Mouse (Mus musculus) T-helper 1 cell (primary cell): ENCODE results near the gene Tmem39b.

Experiments used
- in situ Hi-C: fragments of 300-600 bp; cut with MboI, MseI; formaldehyde crosslinking; loops from one replicate; pipeline ENCODE4 v1.15.1; 2025; ENCODE audit warnings: high pct_unique_total_duplicates

Gene Tmem39b

DNA sequence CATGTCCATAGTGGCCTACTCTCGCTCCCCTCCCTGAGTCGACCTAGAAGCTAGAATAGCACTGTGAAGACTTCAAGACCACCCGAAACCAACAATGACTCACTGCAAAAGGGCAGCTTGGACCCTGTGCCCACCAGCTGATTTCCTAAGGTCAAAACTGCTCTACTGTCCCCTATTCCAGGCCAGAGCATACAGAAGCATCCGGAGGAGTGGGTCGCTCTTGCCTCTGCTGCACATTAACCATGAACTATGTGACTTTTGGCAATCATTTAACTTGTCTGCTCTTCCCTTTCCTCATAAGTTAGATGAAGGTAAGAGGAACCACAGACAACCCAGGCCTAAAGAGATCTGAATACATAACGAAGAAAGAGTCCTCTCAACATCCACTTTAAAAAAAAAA lies 12.1 kb downstream of the Tmem39b start:
- in situ Hi-C loops = no loop called here

DNA sequence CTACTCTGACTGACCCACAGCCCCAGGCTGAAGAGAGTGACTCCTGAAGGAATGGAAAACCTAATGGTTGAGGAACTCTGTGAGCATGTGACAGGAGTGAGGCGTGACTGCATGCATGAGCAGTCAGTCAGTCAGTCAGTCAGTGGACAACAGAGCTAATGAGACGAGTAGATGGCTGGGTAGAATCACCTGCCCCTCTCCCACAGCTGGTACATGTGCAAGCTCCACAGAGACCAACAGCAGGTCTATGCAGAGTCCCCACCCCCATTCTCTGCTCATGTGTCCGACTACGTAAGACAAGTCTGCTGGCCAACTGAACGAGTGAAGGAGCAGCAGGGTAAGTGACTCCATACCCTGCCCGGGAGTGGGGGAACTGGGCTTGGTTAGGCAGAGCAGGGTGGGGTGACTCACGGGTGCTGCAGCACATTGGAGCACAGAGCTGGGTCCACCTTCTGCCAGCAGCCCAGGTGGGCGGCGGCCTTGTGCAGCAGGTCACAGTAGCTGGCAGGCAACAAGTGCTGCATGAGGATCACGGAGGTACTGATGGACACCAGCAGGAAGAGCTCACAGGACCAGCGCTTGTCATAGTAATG lies 12.6 kb downstream of the Tmem39b start:
- in situ Hi-C loops = no loop called here

DNA sequence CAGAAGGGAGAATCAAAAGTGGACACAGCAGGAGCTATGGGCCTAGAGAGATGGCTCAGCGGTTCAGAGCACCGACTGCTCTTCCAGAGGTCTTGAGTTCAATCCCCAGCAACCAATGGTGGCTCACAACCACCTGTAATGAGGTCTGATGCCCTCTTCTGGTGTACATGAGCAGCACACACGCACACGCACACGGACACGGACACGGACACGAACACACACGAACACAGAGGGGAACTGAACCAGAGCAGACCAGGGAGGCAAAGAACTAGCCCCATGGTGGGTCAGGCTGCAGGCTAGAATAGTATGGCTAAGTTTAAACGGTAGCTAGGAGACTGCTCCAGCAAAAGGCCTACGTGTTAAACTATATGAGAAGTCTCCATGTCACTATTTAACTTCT lies 14.8 kb downstream of the Tmem39b start:
- in situ Hi-C loops = no loop called here

DNA sequence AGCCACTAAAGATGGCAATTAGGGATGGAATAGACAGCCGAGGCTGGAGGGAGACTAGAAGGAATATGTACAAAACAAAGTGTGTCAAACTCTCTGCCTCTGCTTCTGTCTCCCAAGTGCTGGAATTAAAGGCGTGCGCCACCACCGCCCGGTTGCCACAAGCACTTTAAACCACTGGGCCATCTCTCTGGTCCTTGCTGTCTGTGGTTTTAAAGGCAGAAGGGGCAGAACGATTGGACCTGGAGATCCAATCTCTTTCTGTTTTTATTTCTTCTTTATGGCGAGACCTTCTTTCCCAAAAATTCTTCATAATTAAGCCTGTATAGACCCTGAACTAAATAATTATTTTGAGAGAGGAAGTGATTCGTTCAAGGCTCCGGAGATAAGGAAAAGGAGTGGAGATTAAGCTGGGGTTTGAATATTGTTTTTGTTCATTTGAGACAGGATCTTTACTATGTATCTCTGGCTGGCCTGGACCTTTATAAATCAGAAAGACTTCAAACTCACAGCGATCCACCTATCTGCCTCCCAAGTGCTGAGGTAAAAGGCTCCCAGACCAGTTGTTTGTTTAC lies 23.7 kb downstream of the Tmem39b start:
- in situ Hi-C loops = loop anchor here (25.0 kb wide), 1 partner anchor 889 kb away; the partner anchor contains the start of gene Nkain1

DNA sequence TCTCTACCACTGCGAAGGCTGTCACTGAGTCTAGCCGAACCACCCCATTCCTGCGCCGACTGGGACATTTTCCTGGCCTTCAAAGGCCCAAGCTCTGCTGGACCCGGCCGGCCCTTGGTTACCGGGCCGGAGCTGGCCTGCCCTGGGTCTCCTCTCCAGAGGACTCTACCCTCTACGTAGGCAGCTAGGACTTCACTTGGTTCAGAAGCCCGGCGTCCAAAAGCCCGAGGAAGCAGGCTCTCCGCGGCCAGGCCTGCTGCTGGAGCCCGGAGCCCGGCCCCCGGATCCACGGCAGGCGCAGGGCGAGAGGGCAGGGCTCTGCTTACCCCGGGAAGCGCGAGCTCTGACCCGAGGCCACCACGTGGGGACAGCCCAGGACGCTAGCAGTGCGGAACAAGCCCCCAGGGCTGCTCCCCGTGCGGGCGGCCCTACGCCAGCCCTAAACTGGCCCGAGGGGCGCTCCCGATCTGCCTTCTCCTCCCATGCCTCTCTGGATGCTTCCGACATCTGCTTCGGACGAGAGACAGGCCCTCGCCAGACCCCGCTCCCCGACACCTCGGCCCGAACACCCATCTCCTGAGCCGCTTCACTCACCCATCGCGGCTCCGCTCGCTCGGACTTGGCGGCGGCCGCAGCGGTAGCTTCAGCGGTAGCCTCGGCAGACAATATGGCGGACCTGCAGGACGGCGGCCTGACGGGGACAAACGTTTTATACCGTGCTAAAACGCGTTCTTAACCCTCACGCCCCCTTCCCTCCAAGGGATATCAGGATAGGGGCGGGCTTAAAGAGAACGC lies 24.4 kb downstream of the Tmem39b start, which contains the start of gene Kpna6:
Gene Kpna6 (minus strand): TSS at position 685 of the 795 bp plus-strand sequence.
- in situ Hi-C loops = loop anchor here (25.0 kb wide), 1 partner anchor 890 kb away; the partner anchor contains the start of gene Nkain1

DNA sequence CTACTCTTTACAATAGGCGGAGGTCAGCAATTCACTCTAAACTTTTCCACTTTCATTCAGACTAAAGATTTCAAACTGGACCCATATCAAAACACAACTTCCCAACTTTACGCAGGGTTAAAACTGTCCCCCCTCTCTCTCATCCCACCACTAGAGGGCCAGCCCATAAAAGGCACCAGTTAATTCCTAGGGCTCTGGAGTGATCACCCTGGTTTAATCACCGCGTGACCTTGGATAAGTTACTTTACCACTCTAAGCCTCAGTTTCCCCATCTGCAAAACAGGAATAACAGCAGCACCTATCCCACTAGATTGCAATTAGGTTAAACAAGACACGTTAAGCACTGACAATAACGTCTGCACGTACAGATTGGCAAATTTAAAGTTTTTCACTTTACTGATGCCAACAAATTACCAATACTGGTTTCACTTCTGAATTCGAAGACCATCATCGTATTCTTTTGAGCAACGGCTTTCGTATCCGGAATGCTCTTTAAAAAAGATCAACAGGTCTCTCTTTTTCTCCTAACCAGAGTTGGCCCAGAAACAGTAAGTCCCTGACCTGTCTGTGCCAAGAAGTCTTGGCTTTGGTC lies 25.1 kb downstream of the Tmem39b start:
- in situ Hi-C loops = loop anchor here (25.0 kb wide), 1 partner anchor 891 kb away; the partner anchor contains the start of gene Nkain1

DNA sequence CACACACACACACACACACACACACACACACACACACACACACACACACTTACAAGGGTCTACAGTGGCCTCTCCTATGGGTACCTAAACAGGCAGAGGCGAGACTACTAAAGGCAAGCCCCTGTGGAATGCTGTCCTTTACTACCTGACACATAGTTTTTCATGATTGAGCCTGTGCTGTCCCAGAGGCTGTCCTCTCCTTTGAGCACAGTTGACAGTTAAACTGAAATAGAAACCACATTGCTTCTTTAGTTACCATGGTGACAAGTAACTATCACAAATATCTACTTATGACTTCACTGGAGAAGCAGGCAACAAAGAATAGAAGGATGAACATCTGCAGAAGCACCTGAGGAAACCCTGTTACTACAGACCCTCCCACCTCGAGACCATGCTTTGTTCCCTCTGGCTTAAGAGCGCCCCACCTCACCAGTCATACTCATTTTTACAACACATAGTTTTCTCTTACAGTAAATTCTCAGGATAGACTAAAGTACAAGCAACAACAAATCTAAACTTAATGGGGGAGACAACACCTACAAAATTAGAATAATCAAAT lies 34.3 kb downstream of the Tmem39b start:
- in situ Hi-C loops = loop anchor here (25.0 kb wide), 1 partner anchor 900 kb away; the partner anchor contains the start of gene Nkain1

DNA sequence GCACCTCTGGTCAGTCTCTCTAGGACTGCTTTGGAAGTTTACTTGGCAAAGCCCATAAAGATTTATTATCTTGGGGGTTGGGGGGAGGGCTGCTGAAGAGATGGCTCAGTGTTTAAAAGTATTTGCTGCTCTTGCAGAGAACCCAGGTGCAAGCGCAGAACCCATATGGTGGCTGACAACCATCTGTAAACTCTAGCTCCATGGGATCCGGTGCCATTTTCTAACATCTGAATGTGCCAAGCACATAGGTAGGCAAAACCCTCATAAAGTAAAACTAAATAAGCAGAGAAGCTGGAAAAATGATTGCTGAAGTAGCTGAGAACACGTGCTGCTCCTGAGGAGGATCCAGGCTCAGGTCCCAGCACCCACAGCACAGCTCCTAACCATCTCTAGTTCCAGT lies 35.1 kb downstream of the Tmem39b start:
- in situ Hi-C loops = loop anchor here (25.0 kb wide), 1 partner anchor 901 kb away; the partner anchor contains the start of gene Nkain1

DNA sequence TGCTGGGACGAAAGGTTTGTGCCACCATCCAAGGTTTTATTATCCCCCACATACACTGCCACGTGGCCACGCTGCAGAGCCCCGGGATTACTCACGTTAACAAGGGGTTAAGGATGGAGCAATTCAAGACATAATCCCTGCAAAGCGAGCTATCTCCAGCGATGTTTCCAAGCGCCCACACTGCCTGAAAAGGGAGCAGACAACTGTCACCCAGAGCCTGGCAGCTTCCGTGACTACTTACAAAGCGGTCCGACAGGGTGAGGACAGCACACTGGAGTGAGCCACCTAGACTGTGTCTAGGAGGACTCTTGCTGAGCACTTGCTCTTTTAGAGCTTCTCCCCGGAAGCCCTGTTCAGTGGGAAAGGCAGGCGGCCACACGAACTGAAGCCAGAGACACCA lies 41.9 kb downstream of the Tmem39b start:
- in situ Hi-C loops = loop anchor here (25.0 kb wide), 1 partner anchor 908 kb away; the partner anchor contains the start of gene Nkain1

DNA sequence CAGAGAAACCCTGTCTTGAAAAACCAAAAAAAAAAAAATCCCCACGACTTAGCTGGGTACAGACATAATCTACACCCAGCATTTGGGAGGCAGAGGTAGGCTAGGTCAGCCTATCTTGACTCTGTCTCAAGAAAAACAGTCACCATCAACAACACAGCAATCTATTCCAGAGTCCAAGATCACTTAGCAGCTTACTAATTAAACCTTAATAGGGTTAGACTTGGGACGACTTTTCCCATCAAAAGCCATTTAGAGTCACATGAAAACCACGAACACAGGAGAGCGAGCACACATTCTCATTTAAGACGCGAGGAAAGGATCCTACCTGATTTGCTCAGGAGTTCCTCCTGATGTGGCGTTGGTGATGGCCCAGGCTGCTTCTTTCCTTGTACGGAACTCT lies 46.3 kb downstream of the Tmem39b start:
- in situ Hi-C loops = loop anchor here (25.0 kb wide), 1 partner anchor 912 kb away; the partner anchor contains the start of gene Nkain1

DNA sequence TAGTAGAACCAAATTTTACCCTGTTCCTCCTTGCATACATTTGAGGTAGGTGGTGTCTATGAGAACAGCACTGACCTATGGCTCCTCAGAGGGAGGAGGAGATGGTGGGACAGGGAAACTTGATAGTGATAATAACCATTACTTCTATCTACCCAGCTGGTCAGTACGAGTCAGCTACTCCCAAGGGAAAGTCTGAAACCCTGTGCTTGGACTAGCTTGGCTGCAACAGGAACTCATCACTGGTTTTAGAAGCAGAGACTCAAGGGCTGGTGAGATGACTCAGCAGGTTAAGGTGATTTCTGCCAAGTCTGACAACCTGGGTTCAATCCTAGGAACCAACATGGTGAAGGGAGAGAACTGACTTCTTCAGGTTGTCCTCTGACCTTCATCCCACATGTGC lies 48.0 kb downstream of the Tmem39b start:
- in situ Hi-C loops = no loop called here

DNA sequence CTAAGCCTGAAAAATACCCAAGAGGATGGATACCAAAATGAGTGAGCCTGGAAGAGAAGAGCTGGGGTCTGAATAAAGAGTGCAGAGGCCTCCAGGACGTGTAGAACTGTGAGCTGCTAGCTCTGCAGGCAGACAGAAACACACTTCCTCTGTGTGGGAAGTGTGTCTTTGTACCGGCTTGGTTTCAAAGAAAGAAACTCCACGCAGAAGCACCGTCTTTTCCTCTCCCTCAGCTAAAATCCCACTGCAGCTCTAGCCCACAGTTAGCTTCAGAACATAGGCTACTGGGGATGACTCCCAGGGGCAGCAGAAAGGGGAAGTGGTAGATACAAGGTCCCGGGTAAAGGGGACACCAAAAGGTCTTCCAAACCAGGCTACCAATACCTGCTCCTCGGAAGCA lies 51.4 kb downstream of the Tmem39b start:
- in situ Hi-C loops = no loop called here

DNA sequence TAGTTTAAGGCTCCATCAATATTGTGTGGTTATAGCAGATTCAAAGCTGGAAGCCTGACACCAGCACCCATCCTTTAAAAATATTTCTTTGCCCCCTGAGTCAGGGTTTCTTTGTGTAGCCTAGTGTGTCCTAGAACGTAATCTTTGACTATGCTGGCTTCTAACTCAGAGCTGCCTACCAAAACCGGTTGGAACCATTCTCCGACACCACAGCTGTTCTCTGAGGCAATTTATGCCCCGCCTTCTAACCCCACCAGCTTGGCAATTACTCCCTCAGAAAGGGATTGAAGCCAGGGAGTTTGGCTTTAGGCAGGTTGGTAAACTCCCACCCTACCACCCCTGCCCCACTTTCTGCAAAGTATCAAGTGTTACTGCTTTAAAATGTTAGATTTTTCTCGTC lies 54.9 kb downstream of the Tmem39b start:
- in situ Hi-C loops = no loop called here

DNA sequence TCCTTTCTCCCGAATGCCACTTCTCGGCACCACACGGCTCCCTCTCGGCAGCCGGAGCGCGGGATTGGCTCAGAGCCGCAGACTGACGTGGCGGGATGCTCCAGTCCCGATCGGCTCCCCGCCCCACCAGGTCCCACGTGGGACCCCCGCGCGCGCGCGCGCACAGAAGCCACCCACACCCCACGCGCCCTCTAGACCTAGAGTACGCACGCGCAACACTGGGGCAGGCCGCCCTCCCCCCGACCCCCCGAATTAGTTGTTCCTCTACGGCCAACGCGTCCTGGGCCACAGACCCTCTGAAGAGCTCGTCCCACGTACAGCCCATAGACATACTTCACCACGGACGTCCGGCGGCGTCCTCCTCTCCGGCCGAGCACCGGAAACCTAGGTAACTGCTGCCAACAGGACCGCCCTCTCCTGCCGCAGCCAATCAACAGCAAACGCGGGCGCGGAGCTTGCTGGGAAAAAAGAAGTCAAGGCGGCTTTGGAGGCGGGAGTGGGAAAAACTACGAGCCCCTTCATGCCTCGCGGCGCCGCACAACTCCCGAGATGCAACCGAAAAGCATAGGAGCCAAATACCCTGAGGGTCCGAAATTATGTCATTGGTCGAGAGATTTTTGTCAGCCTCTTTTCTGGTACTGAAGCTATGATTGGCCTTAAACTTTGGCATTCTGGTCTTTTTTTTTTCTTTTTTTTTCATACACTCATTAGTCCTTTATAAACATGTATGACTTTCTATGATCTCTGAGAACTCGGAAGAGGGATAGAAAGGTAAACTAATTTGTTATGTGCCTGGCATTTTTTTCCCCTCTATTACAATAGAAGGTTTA lies 55.8 kb downstream of the Tmem39b start, which contains the start of gene Txlna:
Gene Txlna (minus strand): TSS at position 428 of the 830 bp plus-strand sequence.
- in situ Hi-C loops = no loop called here

DNA sequence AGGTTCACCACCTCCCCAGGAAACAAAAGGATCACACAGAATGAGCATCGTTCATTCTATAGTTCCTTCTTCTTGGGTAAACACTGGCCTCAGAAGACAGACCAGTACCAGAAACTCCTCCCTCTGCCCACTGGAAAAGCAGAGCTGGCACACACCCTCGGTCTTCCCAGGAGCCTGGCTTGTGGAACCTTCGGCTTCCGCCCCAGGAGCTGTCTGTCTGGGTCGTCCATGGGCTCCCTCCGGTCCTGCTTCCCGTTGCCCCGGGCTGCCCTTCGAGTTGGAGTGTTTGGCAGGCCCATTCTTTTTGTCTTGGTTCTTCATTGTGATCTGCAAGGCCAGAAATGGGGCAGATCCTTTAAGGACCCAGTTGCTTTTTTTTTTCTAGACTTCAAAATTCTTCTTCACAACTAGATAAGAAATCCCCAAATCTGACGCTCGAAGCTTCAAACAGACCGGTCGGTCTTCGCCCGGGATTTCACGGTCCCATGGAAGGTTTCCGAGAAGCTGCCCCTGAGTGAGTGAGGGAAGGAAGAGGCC lies 56.5 kb downstream of the Tmem39b start:
- in situ Hi-C loops = no loop called here

DNA sequence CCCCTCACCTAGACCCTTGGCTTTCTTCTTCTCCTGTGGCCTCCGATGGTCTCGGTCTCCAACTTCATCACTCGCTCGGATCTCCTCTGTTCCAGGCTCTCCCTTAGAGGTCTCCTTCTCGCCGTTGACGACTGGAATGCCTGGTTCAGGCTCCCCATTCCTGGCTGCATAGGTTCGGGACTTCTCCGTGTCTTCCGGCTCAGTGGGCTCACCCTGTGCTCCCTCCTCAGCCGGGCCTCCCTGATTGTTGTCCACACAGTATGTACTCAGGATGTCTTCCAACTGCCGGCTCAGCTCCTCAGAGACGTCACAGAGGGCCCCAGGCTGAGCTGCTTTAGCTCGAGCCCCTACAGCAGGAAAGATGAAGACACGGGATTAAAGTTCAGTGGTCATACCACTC lies 57.4 kb downstream of the Tmem39b start:
- in situ Hi-C loops = no loop called here

DNA sequence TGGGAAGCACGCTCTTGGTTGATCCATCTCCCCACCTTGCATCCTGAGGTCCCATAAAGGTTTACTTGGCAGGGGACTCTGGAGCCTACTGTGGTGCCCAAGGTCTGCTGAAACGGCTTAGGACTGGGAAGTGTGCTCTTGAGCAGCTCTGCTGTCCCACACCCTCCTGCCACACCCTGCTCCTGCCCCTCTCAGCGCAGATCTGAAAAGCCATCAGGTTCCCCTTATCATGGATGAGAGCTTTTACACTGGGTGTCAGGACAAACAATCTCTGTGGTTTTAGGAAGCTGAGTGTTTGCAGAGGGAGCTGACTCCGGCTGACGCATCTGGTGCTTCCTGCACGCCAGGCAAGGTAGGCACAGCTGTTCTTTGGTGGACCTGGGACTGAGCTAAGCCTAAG lies 62.8 kb downstream of the Tmem39b start:
- in situ Hi-C loops = no loop called here

DNA sequence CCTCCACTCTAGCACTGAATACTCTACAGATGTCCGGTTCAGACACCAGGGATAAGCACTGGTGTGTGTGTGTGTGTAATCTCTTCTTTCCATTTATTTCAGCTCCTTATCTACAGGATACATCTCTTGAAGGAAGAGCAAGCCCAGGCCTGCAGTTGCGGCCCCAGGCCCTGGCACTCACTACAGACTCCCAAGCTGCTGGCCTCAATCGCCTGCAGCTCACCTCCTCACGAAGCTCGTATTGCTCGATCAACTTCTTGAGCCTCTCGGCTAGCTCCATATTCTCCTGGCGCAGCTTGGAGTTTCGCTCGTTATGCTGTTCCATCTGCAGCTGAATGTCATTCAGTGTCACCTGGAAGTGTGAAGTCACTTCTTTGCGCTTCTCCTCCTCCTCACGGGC lies 64.8 kb downstream of the Tmem39b start:
- in situ Hi-C loops = no loop called here

DNA sequence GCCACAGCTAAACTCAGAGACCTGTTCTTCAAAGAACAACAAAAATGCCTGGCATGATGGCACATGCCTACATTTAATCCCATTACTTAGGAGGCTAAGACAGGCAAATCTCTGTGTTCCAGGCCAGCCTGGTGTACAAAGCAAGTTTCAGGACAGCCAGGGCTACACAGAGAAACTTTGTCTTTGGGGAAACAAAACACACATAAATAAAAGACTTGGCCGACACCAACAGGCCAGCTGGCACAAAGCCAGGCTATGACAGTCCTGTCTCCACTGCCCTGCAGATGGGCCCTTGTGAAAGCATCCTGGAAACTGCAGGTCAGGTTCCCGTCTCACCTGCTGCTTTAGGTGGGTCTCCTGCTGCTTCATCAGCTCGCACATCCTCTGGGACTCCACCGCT lies 65.7 kb downstream of the Tmem39b start:
- in situ Hi-C loops = no loop called here
